Mouse (Mus musculus) liver, postnatal 0 days (tissue): Measurements from ENCODE around the gene 4933421I07Rik.

ENCODE experiments used
- CTCF ChIP-seq: sonication (generic); IDR thresholded peaks from 2 replicates; pipeline ENCODE4 v1.5.1; 2016; ENCODE audit warnings: antibody characterized with exemption, low read depth
- EP300 ChIP-seq: IDR thresholded peaks from 2 replicates; pipeline ENCODE4 v1.6.1; 2016; ENCODE audit warnings: antibody characterized with exemption, low read depth, mild to moderate bottlenecking

GRCm38 (mm10) chr7:42490859-42491258 is 42.9 kb upstream of the 4933421I07Rik start:
- TF ChIP-seq EP300 = no peak
- no peak for TF ChIP-seq CTCF
